Mouse (Mus musculus): ENCODE results near the gene Phkg2. TPM values are rescaled to one million over a fixed set of nuclear protein-coding genes. Genes with fewer than 3 reads are reported as not detected.
A peak's percentile ranks its signal among the peaks of the same experiment; 100 is the strongest.

The Phkg2 gene
- total and polyA plus RNA-seq, 2 experiments = 20.1 to 40.5 TPM

DNA sequence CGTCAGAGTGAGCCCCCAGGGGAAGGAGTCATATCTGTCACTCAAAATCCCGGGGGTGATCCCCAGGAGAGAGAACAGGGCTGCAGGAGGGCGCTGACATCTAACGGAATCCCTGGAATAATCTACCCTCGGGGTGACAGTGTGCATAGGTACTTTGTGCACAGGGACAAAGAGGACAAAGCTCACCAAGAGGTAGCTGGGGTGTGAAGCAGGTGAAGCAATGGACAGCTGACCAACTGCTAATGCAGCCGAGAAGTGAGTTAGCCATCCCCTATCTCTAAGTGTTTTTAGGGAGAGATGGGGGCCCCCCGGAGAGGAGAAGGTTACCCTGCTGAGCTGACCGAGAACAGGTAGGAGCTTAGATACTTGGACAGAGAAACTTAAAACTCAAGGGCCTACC lies 41.0 kb downstream of the Phkg2 start:
- peak; percentile 53 for DNase-seq (ENCODE audit: extremely low read depth, low read depth, low spot score)
- Histone ChIP-seq H3K36me3 (ENCODE audit: control insufficient read depth, insufficient read depth, low read length) (no peaks in the 10 kb centered on the region; the same call in 1 of the 2 replicates), H3K27ac (replicated peaks; ENCODE audit: insufficient read depth, low read depth, low read length) (peak overlapping the region; percentile 69), H3K27me3 (ENCODE audit: control insufficient read depth, insufficient read depth, low read length) (no peaks in the 10 kb centered on the region), H3K79me2 (ENCODE audit: control insufficient read depth, insufficient read depth, low read length) (0 out of 2 replicates have a peak, but pooled peaks cover 3% of the 10 kb centered on the region), H3K4me3 (ENCODE audit: insufficient read depth, low read depth, low read length) (peak overlapping the region; percentile 98), H3K9ac (ENCODE audit: low read depth, low read length) (peak overlapping the region; percentile 70), H3K4me1 (ENCODE audit: control insufficient read depth, insufficient read depth, low read length) (peaks cover 3% of the 10 kb centered on the region; the same call in 1 of the 2 replicates)
- 14% methylated on average over 8 of the region's 8 CpGs for WGBS
- TF ChIP-seq CTCF (IDR thresholded peaks at IDR 0.05; ENCODE audit: low read depth, low read length) (no peak), POLR2A (IDR thresholded peaks at IDR 0.05; ENCODE audit: extremely low read depth, insufficient read depth, low read length) (no peak)

DNA sequence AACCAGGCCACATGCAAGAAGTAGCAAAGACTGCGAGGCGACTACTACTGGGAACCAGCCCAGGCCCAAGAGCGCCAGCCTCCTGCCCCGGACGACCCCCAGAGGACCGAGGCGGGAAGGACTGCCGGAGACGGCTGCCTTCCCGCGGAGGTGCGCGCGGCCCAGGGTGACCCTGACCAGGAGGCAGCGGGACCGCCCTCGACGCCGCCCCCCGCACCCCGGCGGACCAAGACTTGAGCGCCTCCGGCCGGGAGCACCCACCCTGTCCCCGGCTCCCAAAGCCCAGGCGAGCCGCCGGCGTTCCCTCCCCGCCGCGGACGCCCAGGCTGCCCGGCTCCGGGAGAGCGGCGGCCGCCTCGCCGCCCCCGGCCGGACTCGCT lies 41.4 kb downstream of the Phkg2 start:
- 0 out of 2 replicates have a peak, but pooled peaks cover 3% of the 10 kb centered on the region for H3K79me2 ChIP-seq (ENCODE audit: control insufficient read depth, insufficient read depth, low read length)
- H3K27ac ChIP-seq (replicated peaks; ENCODE audit: insufficient read depth, low read depth, low read length) = peak overlapping the region; percentile 69
- H3K36me3 ChIP-seq (ENCODE audit: control insufficient read depth, insufficient read depth, low read length) = no peaks in the 10 kb centered on the region; the same call in 1 of the 2 replicates
- peak overlapping the region; percentile 98 for H3K4me3 ChIP-seq (ENCODE audit: insufficient read depth, low read depth, low read length)
- WGBS = under 1% methylated on average over 30 of the region's 44 CpGs
- DNase-seq (ENCODE audit: extremely low read depth, low read depth, low spot score) = peak; percentile 36
- peak overlapping the region; percentile 70 for H3K9ac ChIP-seq (ENCODE audit: low read depth, low read length)
- H3K4me1 ChIP-seq (ENCODE audit: control insufficient read depth, insufficient read depth, low read length) = peaks cover 3% of the 10 kb centered on the region; the same call in 1 of the 2 replicates
- H3K27me3 ChIP-seq (ENCODE audit: control insufficient read depth, insufficient read depth, low read length) = no peaks in the 10 kb centered on the region
- TF ChIP-seq CTCF (IDR thresholded peaks at IDR 0.05; ENCODE audit: low read depth, low read length) (no peak), POLR2A (IDR thresholded peaks at IDR 0.05; ENCODE audit: extremely low read depth, insufficient read depth, low read length) (no peak)

DNA sequence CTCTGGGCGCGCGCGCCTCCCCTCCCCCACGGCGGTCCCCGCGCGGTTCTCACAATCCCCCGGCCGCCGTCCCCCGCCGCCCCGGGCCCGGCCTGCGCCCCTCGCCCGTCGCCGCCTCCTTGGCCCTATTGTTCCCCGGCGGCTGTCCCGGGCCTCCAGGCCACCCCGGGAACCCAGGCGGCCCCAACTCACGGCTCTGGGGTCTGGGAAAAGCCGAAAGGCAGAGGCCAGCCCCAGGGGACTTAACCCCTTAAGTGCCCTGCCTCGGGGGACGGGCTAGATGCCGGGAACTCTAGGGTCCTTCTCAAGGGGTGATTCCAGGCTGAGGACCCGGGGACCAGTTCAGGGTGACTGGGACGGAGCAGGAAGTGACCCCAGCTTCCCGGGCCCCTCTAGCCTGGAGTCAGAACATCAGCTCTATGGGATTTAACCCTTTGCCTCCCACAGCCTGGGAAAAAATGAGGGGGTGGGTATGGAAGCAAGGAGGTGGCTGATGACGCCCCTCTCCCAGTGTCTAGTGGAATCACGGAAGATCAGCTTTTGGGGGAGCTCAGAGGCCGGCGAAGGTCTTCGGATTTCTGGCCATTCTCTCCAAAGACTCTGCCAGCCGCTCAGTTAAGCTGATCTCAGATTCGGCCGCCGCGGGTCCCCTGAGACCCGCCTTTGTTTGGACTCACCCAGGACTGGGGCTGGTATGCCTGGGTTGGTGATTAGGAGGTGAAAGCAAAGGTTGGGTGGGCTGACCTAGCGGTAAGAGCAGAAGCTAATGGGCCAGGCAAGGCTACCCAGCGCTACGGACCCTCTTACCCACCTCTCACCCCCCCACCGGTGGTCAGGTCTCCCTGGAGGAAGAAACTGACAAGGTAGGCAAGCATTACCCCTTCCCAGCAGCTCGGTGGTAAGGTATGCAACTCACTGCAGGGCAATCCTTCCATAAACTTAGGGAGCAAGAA lies 42.0 kb downstream of the Phkg2 start, which contains the start of gene Zfp629:
Gene Zfp629 (minus strand): TSS at position 907 of the 953 bp plus-strand sequence.
- WGBS = 1% methylated on average over 50 of the region's 50 CpGs
- TF ChIP-seq CTCF (IDR thresholded peaks at IDR 0.05; ENCODE audit: low read depth, low read length) (no peak), POLR2A (IDR thresholded peaks at IDR 0.05; ENCODE audit: extremely low read depth, insufficient read depth, low read length) (0 out of 2 replicates have a peak, but pooled peaks have one; percentile 18)

DNA sequence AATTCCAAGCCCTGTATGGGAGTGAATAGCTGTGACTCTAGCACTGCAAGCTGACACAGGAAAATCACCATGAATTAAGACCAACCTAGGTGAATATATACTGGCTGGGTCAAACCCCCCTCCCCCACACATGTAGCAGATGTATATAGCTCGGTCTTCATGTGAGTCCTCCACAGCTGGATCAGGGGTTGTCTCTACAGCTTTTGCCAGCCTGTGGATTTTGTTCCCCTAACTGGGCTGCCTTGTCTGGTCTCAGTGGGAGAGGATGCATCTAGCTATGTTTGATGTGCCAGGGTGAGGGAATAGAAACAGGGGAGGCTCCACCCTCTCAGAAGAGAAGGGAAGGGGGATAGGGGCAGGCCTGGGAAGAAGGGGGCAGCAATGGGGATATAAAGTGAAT lies 43.2 kb downstream of the Phkg2 start:
- Histone ChIP-seq H3K9ac (ENCODE audit: low read depth, low read length) (no peak overlapping the region), H3K36me3 (ENCODE audit: control insufficient read depth, insufficient read depth, low read length) (no peaks in the 10 kb centered on the region; the same call in 1 of the 2 replicates), H3K4me1 (ENCODE audit: control insufficient read depth, insufficient read depth, low read length) (peaks cover 3% of the 10 kb centered on the region; the same call in 1 of the 2 replicates), H3K4me3 (ENCODE audit: insufficient read depth, low read depth, low read length) (no peak overlapping the region), H3K79me2 (ENCODE audit: control insufficient read depth, insufficient read depth, low read length) (0 out of 2 replicates have a peak, but pooled peaks cover 3% of the 10 kb centered on the region), H3K27ac (replicated peaks; ENCODE audit: insufficient read depth, low read depth, low read length) (no peak overlapping the region), H3K27me3 (ENCODE audit: control insufficient read depth, insufficient read depth, low read length) (no peaks in the 10 kb centered on the region)
- 70% methylated on average over 1 of the region's 1 CpGs for WGBS
- TF ChIP-seq CTCF (IDR thresholded peaks at IDR 0.05; ENCODE audit: low read depth, low read length) (no peak), POLR2A (IDR thresholded peaks at IDR 0.05; ENCODE audit: extremely low read depth, insufficient read depth, low read length) (no peak)
- no peak for DNase-seq (ENCODE audit: extremely low read depth, low read depth, low spot score)

More for the DNA sequence above, 42.0 kb downstream of the Phkg2 start, which contains the start of gene Zfp629:
- 0 out of 2 replicates have a peak, but pooled peaks cover 3% of the 10 kb centered on the region for H3K79me2 ChIP-seq (ENCODE audit: control insufficient read depth, insufficient read depth, low read length)
- DNase-seq (ENCODE audit: extremely low read depth, low read depth, low spot score) = peak; percentile 62
- H3K27ac ChIP-seq (replicated peaks; ENCODE audit: insufficient read depth, low read depth, low read length) = peak within 1 kb of the TSS; percentile 86
- peak within 1 kb of the TSS; percentile 70 for H3K9ac ChIP-seq (ENCODE audit: low read depth, low read length)
- no peaks in the 10 kb centered on the region; the same call in 1 of the 2 replicates for H3K36me3 ChIP-seq (ENCODE audit: control insufficient read depth, insufficient read depth, low read length)
- peaks cover 3% of the 10 kb centered on the region; the same call in 1 of the 2 replicates for H3K4me1 ChIP-seq (ENCODE audit: control insufficient read depth, insufficient read depth, low read length)
- H3K4me3 ChIP-seq (ENCODE audit: insufficient read depth, low read depth, low read length) = peak within 1 kb of the TSS; percentile 98
- H3K27me3 ChIP-seq (ENCODE audit: control insufficient read depth, insufficient read depth, low read length) = no peaks in the 10 kb centered on the region

DNA sequence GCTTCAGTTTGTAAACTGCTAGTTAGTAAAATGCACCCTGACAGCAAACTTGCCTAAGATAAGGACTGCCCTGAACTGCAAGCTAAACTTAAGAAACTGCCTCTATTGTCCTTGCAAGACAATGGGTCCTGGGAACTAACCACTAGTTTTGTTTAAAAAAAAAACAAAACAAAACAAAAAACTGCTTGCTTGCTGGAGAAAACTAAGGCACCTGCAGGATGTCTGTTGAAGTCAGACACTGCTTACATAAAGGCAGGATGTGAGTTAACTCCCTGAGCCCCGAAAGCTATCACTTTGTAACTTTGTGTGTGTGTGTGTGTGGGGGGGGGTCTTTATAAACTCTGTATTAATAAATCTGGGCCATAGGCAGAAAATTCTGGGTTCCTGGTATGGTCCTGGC lies 43.7 kb downstream of the Phkg2 start:
- no peaks in the 10 kb centered on the region for H3K36me3 ChIP-seq (ENCODE audit: control insufficient read depth, insufficient read depth, low read length)
- H3K79me2 ChIP-seq (ENCODE audit: control insufficient read depth, insufficient read depth, low read length) = 0 out of 2 replicates have a peak, but pooled peaks cover 3% of the 10 kb centered on the region
- H3K4me3 ChIP-seq (ENCODE audit: insufficient read depth, low read depth, low read length) = no peak overlapping the region
- DNase-seq (ENCODE audit: extremely low read depth, low read depth, low spot score) = no peak
- no peak for TF ChIP-seq POLR2A (IDR thresholded peaks at IDR 0.05; ENCODE audit: extremely low read depth, insufficient read depth, low read length)
- TF ChIP-seq CTCF (IDR thresholded peaks at IDR 0.05; ENCODE audit: low read depth, low read length) = no peak
- H3K9ac ChIP-seq (ENCODE audit: low read depth, low read length) = no peak overlapping the region
- no peaks in the 10 kb centered on the region for H3K27me3 ChIP-seq (ENCODE audit: control insufficient read depth, insufficient read depth, low read length)
- WGBS = 76% methylated on average over 1 of the region's 1 CpGs
- peaks cover 3% of the 10 kb centered on the region; the same call in 1 of the 2 replicates for H3K4me1 ChIP-seq (ENCODE audit: control insufficient read depth, insufficient read depth, low read length)
- no peak overlapping the region for H3K27ac ChIP-seq (replicated peaks; ENCODE audit: insufficient read depth, low read depth, low read length)
